Mouse (Mus musculus) CH12.LX (cell line): Measurements from ENCODE around the gene Grifin. TPM values are rescaled to one million over a fixed set of nuclear protein-coding genes. Genes with fewer than 3 reads are reported as not detected.

ENCODE experiments used
- DNase-seq: peaks from one replicate; pipeline ENCODE4 v3.0.0-alpha.2; 2013; ENCODE audit errors: extremely low read depth
- H3K27ac ChIP-seq: 2 replicates; pipeline ENCODE4 v1.5.1; 2012; ENCODE audit warnings: low read depth, mild to moderate bottlenecking, control low read depth, moderate library complexity; ENCODE audit not compliant: insufficient read depth
- H3K27me3 ChIP-seq: replicated peaks from 2 replicates; pipeline ENCODE3; 2012; ENCODE audit warnings: inconsistent platforms
- H3K36me3 ChIP-seq, 2 experiments: replicated peaks in 1 of 2; 2 replicates each; pipeline versions ENCODE3 to v1.6.1; 2012; ENCODE audit warnings: inconsistent platforms in 1 of 2, low read length in 1 of 2, mild to moderate bottlenecking in 1 of 2, mixed read lengths in 1 of 2, moderate library complexity in 1 of 2; ENCODE audit not compliant: control insufficient read depth in 1 of 2, insufficient read depth in 1 of 2
- H3K4me1 ChIP-seq, 2 experiments: 2 replicates each; pipeline ENCODE4 v1.6.1; 2012; ENCODE audit warnings: inconsistent platforms in 1 of 2, moderate library complexity in 1 of 2; ENCODE audit not compliant: insufficient read depth in 2 of 2, control insufficient read depth in 1 of 2
- H3K4me2 ChIP-seq: 2 replicates; pipeline ENCODE4 v1.6.1; 2012; ENCODE audit warnings: low read depth, mild to moderate bottlenecking, control low read depth; ENCODE audit not compliant: poor library complexity, insufficient read depth, severe bottlenecking
- H3K4me3 ChIP-seq, 3 experiments: fragments of 150-350 bp in 1 of 3; sonication (generic) in 1 of 3; replicated peaks in 1 of 3; 2 replicates each; pipeline versions ENCODE3 to v1.5.1; 2011 to 2012; ENCODE audit warnings: low read depth in 2 of 3, low read length in 2 of 3, mild to moderate bottlenecking in 2 of 3, moderate library complexity in 2 of 3, control low read depth in 1 of 3, improper control_type of control experiment in 1 of 3, inconsistent platforms in 1 of 3, mixed read lengths in 1 of 3; ENCODE audit not compliant: poor library complexity in 1 of 3
- H3K79me2 ChIP-seq: replicated peaks from 2 replicates; pipeline ENCODE4 v1.6.1; 2012; ENCODE audit warnings: mild to moderate bottlenecking, moderate library complexity; ENCODE audit not compliant: control insufficient read depth, poor library complexity, insufficient read depth, severe bottlenecking; ENCODE audit errors: extremely low read depth
- H3K9ac ChIP-seq: 2 replicates; pipeline ENCODE4 v1.6.1; 2012; ENCODE audit warnings: low read depth, mild to moderate bottlenecking, control low read depth, moderate library complexity; ENCODE audit not compliant: insufficient read depth
- H3K9me3 ChIP-seq: replicated peaks from 2 replicates; pipeline ENCODE3; 2012; ENCODE audit warnings: low read length, inconsistent platforms, mixed read lengths
- E2F4 ChIP-seq: IDR thresholded peaks from 2 replicates; pipeline ENCODE4 v1.6.1; 2011; ENCODE audit warnings: low read depth, low read length, improper control_type of control experiment; ENCODE audit not compliant: insufficient replicate concordance
- ETS1 ChIP-seq: conservative IDR thresholded peaks from 2 replicates; pipeline ENCODE4 v1.6.1; 2012; ENCODE audit warnings: low read depth, mild to moderate bottlenecking, inconsistent platforms, low read length, improper control_type of control experiment, moderate library complexity
- GABPA ChIP-seq: IDR thresholded peaks from 2 replicates; pipeline ENCODE4 v1.6.1; 2012; ENCODE audit warnings: low read depth, low read length, improper control_type of control experiment, inconsistent platforms; ENCODE audit not compliant: insufficient replicate concordance
- JUND ChIP-seq: conservative IDR thresholded peaks from 2 replicates; pipeline ENCODE4 v1.6.1; 2011; ENCODE audit warnings: low read depth, low read length, improper control_type of control experiment
- MAFK ChIP-seq: IDR thresholded peaks from 2 replicates; pipeline ENCODE4 v1.6.1; 2011; ENCODE audit warnings: low read length, improper control_type of control experiment; ENCODE audit not compliant: insufficient replicate concordance
- MAZ ChIP-seq: IDR thresholded peaks from 2 replicates; pipeline ENCODE4 v1.6.1; 2012; ENCODE audit warnings: low read depth, mild to moderate bottlenecking, inconsistent platforms, low read length, improper control_type of control experiment, moderate library complexity
- MEF2A ChIP-seq: IDR thresholded peaks from 2 replicates; pipeline ENCODE4 v1.6.1; 2014; ENCODE audit warnings: low read depth, mild to moderate bottlenecking, inconsistent platforms, low read length, improper control_type of control experiment, borderline replicate concordance
- MYC ChIP-seq: IDR thresholded peaks from 2 replicates; pipeline ENCODE4 v1.6.1; 2011; ENCODE audit warnings: low read depth, mild to moderate bottlenecking, improper control_type of control experiment, low read length
- dilution Hi-C: fragments of 300-500 bp; cut with MboI; formaldehyde crosslinking; loops from 2 replicates; pipeline ENCODE4 v1.14.3; 2020; ENCODE audit warnings: low sequenced_read_pairs; ENCODE audit not compliant: extremely low pct_unique_long_range_greater_than_20kb, extremely low pct_ligation_motif_present
- in situ Hi-C: fragments of 300-500 bp; cut with MboI; formaldehyde crosslinking; loops from 3 replicates; pipeline ENCODE4 v1.14.3; 2019; ENCODE audit warnings: low sequenced_read_pairs, low pct_ligation_motif_present, low pct_unique_long_range_greater_than_20kb, mixed read lengths
- polyA plus RNA-seq: library from polyadenylated mRNA; unstranded; fragments of >175 nt; gene quantifications from 2 replicates; pipeline ENCODE4 v1.2.1, GENCODE M21; 2012; ENCODE audit warnings: low read depth; ENCODE audit not compliant: insufficient read length
- total RNA-seq, 2 experiments: library from RNA; depleted of rRNA; stranded (reverse); fragments of 300-350 nt in 1 of 2; fragments of >200 nt in 1 of 2; gene quantifications; 2 replicates each; pipeline ENCODE4 v1.2.3; 2012 to 2014

The Grifin gene
- total and polyA plus RNA-seq, 3 experiments: not detected

DNA sequence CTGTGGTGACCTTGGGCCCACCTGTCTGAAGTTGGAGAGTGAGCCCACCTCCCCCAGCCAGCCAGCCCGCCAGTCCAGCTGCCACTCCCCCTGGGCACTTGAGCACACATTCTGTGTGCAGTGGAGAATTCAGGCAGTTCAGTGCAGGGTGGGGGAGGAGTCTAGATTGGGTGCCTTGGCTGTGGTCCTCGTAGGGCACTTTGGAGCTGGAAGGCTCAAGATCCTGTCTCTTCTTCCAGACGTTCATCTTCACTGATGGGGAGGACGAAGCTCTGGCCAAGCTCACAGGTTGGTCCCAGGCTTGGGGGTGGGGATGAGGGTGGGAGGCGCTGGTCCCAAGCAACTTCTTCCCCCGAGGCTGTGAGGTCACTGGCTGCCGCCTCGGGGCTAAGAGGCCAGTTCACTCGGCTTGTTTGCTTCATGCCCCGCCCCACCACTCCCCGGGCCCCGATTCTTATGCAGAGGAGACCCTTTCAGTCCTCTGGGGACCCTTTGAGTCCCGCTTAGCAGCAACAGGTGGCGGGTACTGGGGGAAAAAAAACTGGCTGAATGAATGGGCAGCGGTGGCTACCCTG, 46.8 kb upstream of the Grifin start:
- Histone ChIP-seq H3K4me1 (peaks cover 9 to 10% of the 10 kb centered on the region in 2 experiments), H3K27me3 (peaks cover 71% of the 10 kb centered on the region), H3K36me3 (no peaks in the 10 kb centered on the region), H3K79me2 (no peaks in the 10 kb centered on the region), H3K9me3 (peaks cover 10% of the 10 kb centered on the region), H3K27ac (no peak overlapping the region), H3K9ac (no peak overlapping the region), H3K4me2 (no peak overlapping the region), H3K4me3 (no peak overlapping the region)
- TF ChIP-seq MAZ (no peak), ETS1 (no peak), MYC (no peak), MAFK (no peak)
- no peak for DNase-seq
- in situ Hi-C loops (no loop called here), dilution Hi-C loops (no loop called here)

- Histone ChIP-seq H3K4me2 (no peak overlapping the region), H3K27me3 (peaks cover 77% of the 10 kb centered on the region), H3K9me3 (peaks cover 10% of the 10 kb centered on the region), H3K9ac (no peak overlapping the region), H3K36me3 (no peaks in the 10 kb centered on the region), H3K79me2 (no peaks in the 10 kb centered on the region)
- in situ Hi-C loops: no loop called here
- dilution Hi-C loops: no loop called here
- DNase-seq: no peak
- TF ChIP-seq JUND (no peak), E2F4 (no peak), MEF2A (no peak)
- TF ChIP-seq, all 38 proteins: peak for 0
- Histone ChIP-seq H3K4me1 (peaks cover 4% of the 10 kb centered on the region in 2 experiments; a peak in 3 of 4 replicates), H3K4me3 (no peak overlapping the region), H3K27ac (no peak overlapping the region)
Observed at GRCm38 (mm10) chr5:140611021-140611583, 46.2 kb upstream of the Grifin start.

GRCm38 (mm10) chr5:140610273-140611011, 45.6 kb upstream of the Grifin start:
- DNase-seq: no peak
- H3K36me3 ChIP-seq: no peaks in the 10 kb centered on the region

More at GRCm38 (mm10) chr5:140610273-140611011, 45.6 kb upstream of the Grifin start:
- no peak for TF ChIP-seq GABPA
- no peak for TF ChIP-seq MEF2A
- H3K27ac ChIP-seq: no peak overlapping the region
- H3K9ac ChIP-seq: no peak overlapping the region
- no peak overlapping the region for H3K4me3 ChIP-seq
- peaks cover 0 to 4% of the 10 kb centered on the region in 2 experiments; a peak in 1 of 4 replicates for H3K4me1 ChIP-seq
- H3K9me3 ChIP-seq: peaks cover 10% of the 10 kb centered on the region
- H3K79me2 ChIP-seq: no peaks in the 10 kb centered on the region
- peaks cover 82% of the 10 kb centered on the region for H3K27me3 ChIP-seq
- no peak overlapping the region for H3K4me2 ChIP-seq
- dilution Hi-C loops: no loop called here
- in situ Hi-C loops: no loop called here
